Mouse (Mus musculus) stomach, embryonic 14.5 days (tissue): Measurements from ENCODE around the gene Chkb. TPM values are rescaled to one million over a fixed set of nuclear protein-coding genes. Genes with fewer than 3 reads are reported as not detected.
A peak's percentile ranks its signal among the peaks of the same experiment; 100 is the strongest.

ENCODE experiments used
- ATAC-seq: fragments of 200-750 bp; cut with Nextera tagmentation; 2 replicates; pipeline ENCODE4 v1.8.0; 2017; ENCODE audit warnings: low read depth, moderate TSS enrichment; ENCODE audit not compliant: insufficient number of reproducible peaks, insufficient read depth, low FRiP score
- H3K27ac ChIP-seq: fragments of 300-500 bp; sonication (generic); 2 replicates; pipeline ENCODE4 v1.5.1; 2014; ENCODE audit warnings: mild to moderate bottlenecking, low read length, moderate library complexity, mixed read lengths
- H3K27me3 ChIP-seq: fragments of 300-500 bp; sonication (generic); 2 replicates; pipeline ENCODE4 v1.6.1; 2014; ENCODE audit warnings: low read length, control low read depth, mixed read lengths; ENCODE audit not compliant: control insufficient read depth, insufficient read depth
- H3K36me3 ChIP-seq: fragments of 300-500 bp; sonication (generic); 2 replicates; pipeline ENCODE4 v1.6.1; 2014; ENCODE audit warnings: mild to moderate bottlenecking, control low read depth, low read length, moderate library complexity, mixed read lengths; ENCODE audit not compliant: control insufficient read depth, insufficient read depth
- H3K4me1 ChIP-seq: fragments of 300-500 bp; sonication (generic); 2 replicates; pipeline ENCODE4 v1.6.1; 2014; ENCODE audit warnings: low read length, control low read depth, mixed read lengths; ENCODE audit not compliant: control insufficient read depth, insufficient read depth
- H3K4me2 ChIP-seq: fragments of 300-500 bp; sonication (generic); replicated peaks from 2 replicates; pipeline ENCODE4 v1.6.1; 2014; ENCODE audit warnings: low read depth, low read length, control low read depth
- H3K4me3 ChIP-seq: fragments of 300-500 bp; sonication (generic); 2 replicates; pipeline ENCODE4 v1.5.1; 2014; ENCODE audit warnings: low read depth, low read length, control low read depth
- H3K9ac ChIP-seq: fragments of 300-500 bp; sonication (generic); replicated peaks from 2 replicates; pipeline ENCODE4 v1.6.1; 2014; ENCODE audit warnings: low read depth, mild to moderate bottlenecking, control low read depth, low read length, moderate library complexity, mixed read lengths
- H3K9me3 ChIP-seq: fragments of 300-500 bp; sonication (generic); 2 replicates; pipeline ENCODE4 v1.6.1; 2016; ENCODE audit warnings: low read depth, low read length, control low read depth; ENCODE audit not compliant: control insufficient read depth
- whole genome bisulfite sequencing: fragments of 180-500 bp; shearing (Covaris S2); extraction: QIAGEN DNeasy Blood & Tissue Kit; methylation state at CpG from one replicate; pipeline ENCODE4 v1.1.7; 2014; 5-methylcytosine and 5-hydroxymethylcytosine counted together
- polyA plus RNA-seq: library from polyadenylated mRNA; unstranded; fragments of >200 nt; fragmentation: Nextera tagmentation; extraction: Ambion mirVana; gene quantifications from 2 replicates; pipeline ENCODE4 v1.2.1, GENCODE M21; 2014

Gene Chkb
- 52.2 and 54.5 TPM in 2 replicates for polyA plus RNA-seq

- Histone ChIP-seq H3K27me3 (no peaks in the 10 kb centered on the region), H3K36me3 (peaks cover 15% of the 10 kb centered on the region), H3K9ac (peak within 1 kb of the TSS; percentile 57), H3K27ac (peak within 1 kb of the TSS; percentile 97), H3K4me1 (no peaks in the 10 kb centered on the region), H3K4me3 (peak within 1 kb of the TSS; percentile 78), H3K9me3 (no peaks in the 10 kb centered on the region), H3K4me2 (peak within 1 kb of the TSS; percentile 85)
- peak; percentile 92 for ATAC-seq
- under 1% methylated on average over 68 of the region's 70 CpGs for WGBS
These were observed at the start of gene Chkb, which contains the start of the genes C730034F03Rik and Gm44502 for GRCm38 (mm10) chr15:89429352-89430221. Gene Chkb (minus strand): TSS chr15:89429908. Gene C730034F03Rik (plus strand): TSS chr15:89429589. Gene Gm44502 (minus strand): TSS chr15:89429696.

- Histone ChIP-seq H3K4me2 (no peak overlapping the region), H3K36me3 (no peaks in the 10 kb centered on the region), H3K27ac (no peak overlapping the region), H3K4me1 (peaks cover 4% of the 10 kb centered on the region), H3K4me3 (no peak overlapping the region), H3K9me3 (no peaks in the 10 kb centered on the region), H3K27me3 (no peaks in the 10 kb centered on the region), H3K9ac (no peak overlapping the region)
- no peak for ATAC-seq
- 89% methylated on average over 3 of the region's 3 CpGs for WGBS
These were observed 48.9 kb upstream of the Chkb start for GRCm38 (mm10) chr15:89478622-89479021.

- Histone ChIP-seq H3K9me3 (no peaks in the 10 kb centered on the region), H3K36me3 (no peaks in the 10 kb centered on the region), H3K4me3 (no peak overlapping the region), H3K27me3 (no peaks in the 10 kb centered on the region), H3K27ac (no peak overlapping the region), H3K4me2 (no peak overlapping the region), H3K9ac (no peak overlapping the region), H3K4me1 (peaks cover 4% of the 10 kb centered on the region)
- WGBS: 61% methylated on average over 8 of the region's 8 CpGs
- no peak for ATAC-seq
These were observed 48.1 kb upstream of the Chkb start for GRCm38 (mm10) chr15:89477806-89478205.

GRCm38 (mm10) chr15:89477091-89477491 is 47.4 kb upstream of the Chkb start, which contains the start of gene Arsa:
Gene Arsa (minus strand): TSS chr15:89477425.
- peak within 1 kb of the TSS; percentile 55 for H3K4me3 ChIP-seq
- H3K27ac ChIP-seq: peak within 1 kb of the TSS; percentile 66
- 30% methylated on average over 9 of the region's 9 CpGs for WGBS
- H3K9ac ChIP-seq: peak within 1 kb of the TSS; percentile 52
- no peaks in the 10 kb centered on the region for H3K27me3 ChIP-seq
- ATAC-seq: no peak
- peak within 1 kb of the TSS; percentile 84 for H3K4me2 ChIP-seq
- peaks cover 4% of the 10 kb centered on the region for H3K4me1 ChIP-seq
- H3K36me3 ChIP-seq: no peaks in the 10 kb centered on the region
- no peaks in the 10 kb centered on the region for H3K9me3 ChIP-seq

DNA sequence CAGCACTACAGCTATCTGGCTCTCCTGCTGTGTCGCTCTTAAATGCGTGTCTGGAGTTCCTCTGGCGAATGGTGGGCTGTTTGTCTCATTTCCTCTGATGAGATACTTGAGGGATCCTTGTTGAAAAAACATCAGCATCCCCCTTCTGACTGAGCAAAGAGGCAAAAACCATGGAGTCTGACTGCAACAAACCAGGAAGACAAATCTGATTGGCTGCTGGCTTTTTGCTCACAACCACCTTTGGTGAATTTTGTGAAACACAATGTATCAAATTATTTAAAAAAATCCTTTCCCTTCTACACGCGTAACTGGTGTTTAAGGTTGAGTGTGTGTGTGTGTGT is 46.7 kb upstream of the Chkb start:
- H3K27ac ChIP-seq: peak overlapping the region; percentile 66
- H3K27me3 ChIP-seq: no peaks in the 10 kb centered on the region
- peaks cover 4% of the 10 kb centered on the region for H3K4me1 ChIP-seq
- no peak for ATAC-seq
- no peaks in the 10 kb centered on the region for H3K36me3 ChIP-seq
- peak overlapping the region; percentile 84 for H3K4me2 ChIP-seq
- no peaks in the 10 kb centered on the region for H3K9me3 ChIP-seq
- H3K4me3 ChIP-seq: peak overlapping the region; percentile 55
- H3K9ac ChIP-seq: peak overlapping the region; percentile 52
- WGBS: 4% methylated on average over 5 of the region's 5 CpGs

DNA sequence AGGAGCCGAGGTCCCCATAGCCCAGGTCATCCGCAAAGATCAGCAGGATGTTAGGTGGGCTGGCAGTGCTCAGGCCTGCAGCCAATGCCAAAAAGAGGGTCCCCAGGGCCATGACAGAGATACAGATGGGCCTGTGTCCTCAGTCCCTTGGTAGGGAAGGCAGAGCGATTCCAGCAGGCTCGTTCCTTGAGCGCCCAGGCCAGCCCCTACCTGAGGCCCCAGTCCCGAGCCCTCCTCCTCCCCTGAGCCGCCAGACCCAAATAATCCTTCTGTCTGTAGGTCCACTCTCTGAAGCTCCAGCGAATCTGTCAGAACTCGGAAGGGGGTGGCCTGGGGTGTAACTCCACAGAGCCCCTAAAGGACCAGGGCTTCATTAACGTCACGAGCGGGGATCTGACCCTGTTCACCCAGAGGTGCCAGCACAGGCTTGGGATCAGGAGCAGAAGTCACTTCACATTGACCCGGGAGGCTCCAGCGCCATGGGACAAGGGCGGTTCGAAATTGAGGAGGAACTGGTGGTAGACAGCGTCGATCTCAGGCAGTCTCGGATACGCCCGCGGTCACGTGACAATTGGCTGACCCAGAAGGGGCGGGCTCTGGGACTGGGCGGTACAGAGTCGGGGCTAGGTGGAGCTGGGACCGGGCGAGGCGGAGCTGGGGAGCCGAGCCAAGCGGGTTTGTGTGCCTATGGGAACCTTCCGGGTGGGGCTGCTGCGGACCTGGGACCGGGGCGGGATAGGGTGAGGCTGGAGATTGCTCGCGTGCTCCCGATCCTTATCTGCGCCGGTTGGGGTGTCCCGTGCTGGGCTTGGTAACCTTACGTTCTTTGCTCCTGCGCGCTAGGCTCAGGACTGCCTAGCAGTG is 46.1 kb upstream of the Chkb start:
- peak; percentile 98 for ATAC-seq
- peaks cover 4% of the 10 kb centered on the region for H3K4me1 ChIP-seq
- no peaks in the 10 kb centered on the region for H3K9me3 ChIP-seq
- no peaks in the 10 kb centered on the region for H3K36me3 ChIP-seq
- H3K4me2 ChIP-seq: peak overlapping the region; percentile 84
- H3K27ac ChIP-seq: peak overlapping the region; percentile 66
- 8% methylated on average over 44 of the region's 44 CpGs for WGBS
- H3K4me3 ChIP-seq: peak overlapping the region; percentile 55
- peak overlapping the region; percentile 52 for H3K9ac ChIP-seq
- H3K27me3 ChIP-seq: no peaks in the 10 kb centered on the region

GRCm38 (mm10) chr15:89475293-89475600 is 45.5 kb upstream of the Chkb start:
- ATAC-seq: no peak; the same call in 1 of the 2 replicates
- peak overlapping the region; percentile 52; the same call in 1 of the 2 replicates for H3K9ac ChIP-seq
- no peaks in the 10 kb centered on the region for H3K9me3 ChIP-seq
- H3K27ac ChIP-seq: no peak overlapping the region
- peak overlapping the region; percentile 55 for H3K4me3 ChIP-seq
- no peaks in the 10 kb centered on the region for H3K27me3 ChIP-seq
- H3K36me3 ChIP-seq: no peaks in the 10 kb centered on the region
- 81% methylated on average over 7 of the region's 7 CpGs for WGBS
- H3K4me1 ChIP-seq: peaks cover 4% of the 10 kb centered on the region
- peak overlapping the region; percentile 84 for H3K4me2 ChIP-seq

DNA sequence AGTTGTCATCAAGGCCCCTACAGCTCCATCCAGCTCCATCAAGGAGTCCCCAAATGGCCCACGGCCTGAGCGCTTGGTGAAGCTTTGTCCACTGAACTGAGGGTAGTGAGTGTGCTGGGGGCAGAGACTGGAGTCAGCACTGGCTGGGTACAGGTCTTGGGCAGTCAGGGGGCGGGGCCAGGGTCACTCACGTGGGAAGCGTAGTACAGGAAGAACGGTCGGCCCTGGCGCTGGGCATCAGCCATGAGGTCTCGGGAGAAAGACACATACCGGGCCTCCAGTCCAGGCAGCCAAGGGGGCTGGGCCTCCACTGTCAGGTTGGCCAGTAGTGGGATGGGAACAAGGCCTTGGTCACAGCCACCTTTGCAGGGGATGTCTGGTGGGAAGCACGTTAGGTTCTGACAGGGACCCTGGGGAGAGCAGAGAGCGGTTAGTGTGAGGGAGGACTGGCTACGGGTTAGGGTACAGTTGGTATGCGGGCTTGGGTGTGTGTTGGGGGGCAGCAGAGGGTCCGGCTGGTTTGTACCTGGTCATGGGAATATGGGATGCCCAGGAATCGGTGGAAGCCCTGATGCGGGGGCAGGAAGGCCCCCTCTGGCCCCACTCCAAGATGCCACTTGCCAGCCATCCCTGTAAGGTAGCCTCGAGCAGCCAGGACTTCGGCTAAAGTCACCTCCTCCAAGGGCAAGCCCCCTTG is 45.0 kb upstream of the Chkb start:
- no peak for ATAC-seq
- 92% methylated on average over 19 of the region's 19 CpGs for WGBS
- Histone ChIP-seq H3K27ac (no peak overlapping the region), H3K9ac (no peak overlapping the region), H3K36me3 (no peaks in the 10 kb centered on the region), H3K4me2 (no peak overlapping the region), H3K9me3 (no peaks in the 10 kb centered on the region), H3K4me3 (no peak overlapping the region), H3K27me3 (no peaks in the 10 kb centered on the region), H3K4me1 (peaks cover 4% of the 10 kb centered on the region)
